Mouse (Mus musculus) kidney, adult 2 months (tissue): ENCODE data around the gene Selenoo.

Experiments
- CTCF ChIP-seq: fragments of 200-500 bp; conservative IDR thresholded peaks from 2 replicates; pipeline ENCODE4 v1.5.1; 2011; ENCODE audit warnings: low read depth, mild to moderate bottlenecking, control low read depth, low read length, moderate library complexity, mixed read lengths; ENCODE audit not compliant: insufficient read depth, insufficient read length
- POLR2A ChIP-seq: fragments of 200-500 bp; IDR thresholded peaks from one replicate; pipeline ENCODE4 v1.6.1; 2011; ENCODE audit warnings: low read depth, low read length, control low read depth

DNA sequence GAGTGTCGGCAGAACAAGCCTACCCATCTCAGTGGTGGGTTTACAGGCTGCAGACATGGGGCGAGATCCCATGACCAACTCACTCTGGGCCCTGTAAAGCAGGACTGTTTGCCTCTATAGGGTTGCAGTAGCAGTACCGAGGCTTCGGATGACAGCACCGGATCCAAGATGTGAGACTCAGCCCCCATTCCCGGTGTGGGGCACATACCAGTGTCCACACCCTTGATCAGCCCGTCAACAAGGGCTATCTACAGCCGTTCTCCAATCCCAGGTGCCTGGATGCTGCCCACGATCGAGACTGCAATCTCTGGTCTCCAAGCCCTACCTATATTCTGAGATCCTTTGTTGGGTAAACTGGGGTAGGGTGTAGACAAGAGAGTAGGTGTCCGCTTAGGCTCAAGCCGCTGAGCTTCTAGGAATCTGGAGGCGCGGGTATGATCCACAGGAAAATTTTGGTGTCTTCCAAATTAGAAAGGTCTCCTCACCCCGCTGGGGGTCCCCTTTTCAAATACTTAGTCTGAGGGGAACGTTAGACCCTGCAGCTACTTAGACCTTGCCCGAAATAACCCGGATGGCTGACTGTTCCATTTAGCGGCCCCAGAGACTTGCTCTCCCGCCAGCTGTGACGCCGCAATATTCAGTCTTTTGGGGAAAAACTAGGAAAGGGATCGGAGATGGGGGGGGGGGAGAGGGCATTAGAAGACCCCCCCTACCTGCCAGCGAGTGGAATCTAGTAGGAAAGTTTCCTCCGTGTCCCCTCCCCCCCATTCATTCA lies 59.8 kb downstream of the Selenoo start:
- TF ChIP-seq CTCF (no peak), POLR2A (no peak)
